Mouse (Mus musculus) CD4-positive, CD25-positive, alpha-beta regulatory T cell, adult 2 months (primary cell): ENCODE measurements around the gene Il3ra.

Source experiments
- DNase-seq: peaks from one replicate; pipeline ENCODE4 v3.0.0-alpha.2; 2012; ENCODE audit warnings: low read depth, low spot score

The Il3ra gene

GRCm38 (mm10) chr14:14354511-14355359 is 8.7 kb downstream of the Il3ra start:
- peak; percentile 18 for DNase-seq

GRCm38 (mm10) chr14:14355360-14355646 is 9.2 kb downstream of the Il3ra start:
- peak; percentile 29 for DNase-seq

DNA sequence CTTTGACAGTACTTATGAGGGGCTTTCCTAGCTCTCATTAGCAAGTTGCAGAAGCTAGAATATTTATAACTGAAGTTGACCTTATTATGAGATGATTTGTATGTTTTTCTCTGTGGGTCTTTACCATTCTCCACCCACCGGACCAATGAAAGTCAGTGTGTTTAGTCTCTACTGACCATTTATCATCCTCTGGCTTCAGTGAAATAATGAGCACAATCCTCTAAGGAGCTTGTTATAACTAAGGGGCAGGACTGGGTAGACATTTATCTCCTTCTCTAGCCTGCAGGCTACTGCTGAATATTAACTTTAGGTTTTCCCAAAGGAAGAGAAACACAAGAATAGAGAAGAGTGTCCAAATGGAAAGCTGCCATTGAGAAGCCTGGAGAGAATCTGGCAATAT is 49.5 kb downstream of the Il3ra start:
- DNase-seq = no peak

- no peak for DNase-seq
Observed at GRCm38 (mm10) chr14:14400998-14401397, 54.9 kb downstream of the Il3ra start, which contains the start of gene Olfr721-ps1. Gene Olfr721-ps1, plus strand, starts transcription at chr14:14401298.
